Mouse (Mus musculus): ENCODE measurements around the gene Apela. TPM values are rescaled to one million over a fixed set of nuclear protein-coding genes. Genes with fewer than 3 reads are reported as not detected.

Gene Apela
- polyA plus RNA-seq, 1 experiment from 2014 or later, result 1.1 TPM

GRCm38 (mm10) chr8:64998806-64999365, 38.2 kb downstream of the Apela start:
- Histone ChIP-seq H3K36me3 (ENCODE audit: control insufficient read depth, insufficient read depth) (no peaks in the 10 kb centered on the region), H3K27me3 (replicated peaks; ENCODE audit: control insufficient read depth, insufficient read depth, low read length) (no peaks in the 10 kb centered on the region), H3K4me1 (replicated peaks; ENCODE audit: control insufficient read depth, insufficient read depth, low read length) (no peaks in the 10 kb centered on the region), H3K27ac (ENCODE audit: low read depth, low read length) (no peak overlapping the region), H3K4me2 (replicated peaks; ENCODE audit: low read depth) (no peak overlapping the region), H3K4me3 (ENCODE audit: low read depth, low read length) (no peak overlapping the region), H3K9me3 (ENCODE audit: control insufficient read depth) (no peaks in the 10 kb centered on the region), H3K9ac (ENCODE audit: low read depth, low read length) (no peak overlapping the region)
- no peak for TF ChIP-seq CTCF (IDR thresholded peaks at IDR 0.05; ENCODE audit: low read depth)
- 88% methylated on average over 4 of the region's 4 CpGs for WGBS
- ATAC-seq, result no peak

- no peak within 1 kb of the TSS for H3K27ac ChIP-seq (ENCODE audit: low read depth, low read length)
- H3K27me3 ChIP-seq (replicated peaks; ENCODE audit: control insufficient read depth, insufficient read depth, low read length), result no peaks in the 10 kb centered on the region
- WGBS, result 81% methylated on average over 4 of the region's 4 CpGs
- H3K4me1 ChIP-seq (replicated peaks; ENCODE audit: control insufficient read depth, insufficient read depth, low read length), result no peaks in the 10 kb centered on the region
- no peaks in the 10 kb centered on the region for H3K9me3 ChIP-seq (ENCODE audit: control insufficient read depth)
- no peak for TF ChIP-seq CTCF (IDR thresholded peaks at IDR 0.05; ENCODE audit: low read depth)
- H3K36me3 ChIP-seq (ENCODE audit: control insufficient read depth, insufficient read depth), result no peaks in the 10 kb centered on the region
- no peak within 1 kb of the TSS for H3K9ac ChIP-seq (ENCODE audit: low read depth, low read length)
- no peak within 1 kb of the TSS for H3K4me2 ChIP-seq (replicated peaks; ENCODE audit: low read depth)
- ATAC-seq, result no peak
- H3K4me3 ChIP-seq (ENCODE audit: low read depth, low read length), result no peak within 1 kb of the TSS
These were observed 49.4 kb downstream of the Apela start, which contains the start of gene Trim75 for GRCm38 (mm10) chr8:64987731-64988130. TSS of gene Trim75 (minus strand) at chr8:64987831.

- no peak for ATAC-seq
- 77% methylated on average over 20 of the region's 20 CpGs for WGBS
- H3K4me1 ChIP-seq (replicated peaks; ENCODE audit: control insufficient read depth, insufficient read depth, low read length), result no peaks in the 10 kb centered on the region
- H3K27me3 ChIP-seq (replicated peaks; ENCODE audit: control insufficient read depth, insufficient read depth, low read length), result no peaks in the 10 kb centered on the region
- H3K4me3 ChIP-seq (ENCODE audit: low read depth, low read length), result no peak overlapping the region
- H3K27ac ChIP-seq (ENCODE audit: low read depth, low read length), result no peak overlapping the region
- no peaks in the 10 kb centered on the region for H3K36me3 ChIP-seq (ENCODE audit: control insufficient read depth, insufficient read depth)
- no peak overlapping the region for H3K9ac ChIP-seq (ENCODE audit: low read depth, low read length)
- H3K4me2 ChIP-seq (replicated peaks; ENCODE audit: low read depth), result no peak overlapping the region
- TF ChIP-seq CTCF (IDR thresholded peaks at IDR 0.05; ENCODE audit: low read depth), result no peak
- no peaks in the 10 kb centered on the region for H3K9me3 ChIP-seq (ENCODE audit: control insufficient read depth)
These were observed 53.8 kb downstream of the Apela start for GRCm38 (mm10) chr8:64983150-64983897.

Other genes starting within 250 kb of the Apela start
- gene Klhl2, start 187.3 kb downstream of the Apela start, polyA plus RNA-seq (2015; fragmentation: Nextera tagmentation; extraction: Ambion mirVana), result 9.9 and 10.7 TPM in 2 replicates
- gene Tmem192, start 90.2 kb downstream of the Apela start, polyA plus RNA-seq (2015; fragmentation: Nextera tagmentation; extraction: Ambion mirVana), result 89.2 and 90.4 TPM in 2 replicates
- not detected in 2 replicates for gene Trim75, start 49.5 kb downstream of the Apela start, polyA plus RNA-seq (2015; fragmentation: Nextera tagmentation; extraction: Ambion mirVana)
- 0.05 TPM in 1 of 2 replicates, not detected in the other for gene Trim61, start 18.8 kb downstream of the Apela start, polyA plus RNA-seq (2015; fragmentation: Nextera tagmentation; extraction: Ambion mirVana)
- gene Trim60, start 18.8 kb downstream of the Apela start, polyA plus RNA-seq (2015; fragmentation: Nextera tagmentation; extraction: Ambion mirVana), result not detected in 2 replicates
- not detected in 2 replicates for gene Gm10663, start 37.7 kb upstream of the Apela start, polyA plus RNA-seq (2015; fragmentation: Nextera tagmentation; extraction: Ambion mirVana)
- gene BC030870, start 92.2 kb upstream of the Apela start, polyA plus RNA-seq (2015; fragmentation: Nextera tagmentation; extraction: Ambion mirVana), result 39.0 and 41.7 TPM in 2 replicates

All from intestine, postnatal 0 days (tissue).